In genomic region chr11:47379630-47379958, GRCm38 (mm10) we compare ENCODE assay signal across 7 mouse cellular contexts.
DNase-seq lines count a peak whose midpoint lies in the region; ATAC-seq and TF ChIP-seq lines count a peak whose summit lies in the region.

No protein-coding gene starts in this region.

- H3K27ac ChIP-seq in lung, embryonic 15.5 days: peak overlapping the region; percentile 88
- H3K27ac ChIP-seq in forebrain, embryonic 15.5 days (replicated peaks): 0 out of 2 replicates have a peak overlapping the region, but pooled peaks have one; percentile 23
- H3K27ac ChIP-seq in limb, embryonic 14.5 days (replicated peaks; ENCODE audit: low read depth, low read length): peak overlapping the region; percentile 96
- H3K27ac ChIP-seq in stomach, embryonic 16.5 days (ENCODE audit: low read length): peak overlapping the region; percentile 82

- no peaks in the 10 kb centered on the region for H3K36me3 ChIP-seq in lung, embryonic 15.5 days
- no peaks in the 10 kb centered on the region for H3K36me3 ChIP-seq in forebrain, embryonic 15.5 days
- no peaks in the 10 kb centered on the region for H3K36me3 ChIP-seq in limb, embryonic 14.5 days (ENCODE audit: control insufficient read depth, insufficient read depth, low read length)
- no peaks in the 10 kb centered on the region for H3K36me3 ChIP-seq in stomach, embryonic 16.5 days (ENCODE audit: control insufficient read depth, insufficient read depth, low read length)

- 27% methylated on average over 4 of the region's 4 CpGs for WGBS in lung, embryonic 15.5 days
- WGBS in lung, adult 2 months: 37% methylated on average over 4 of the region's 4 CpGs
- 51% methylated on average over 4 of the region's 4 CpGs for WGBS in forebrain, embryonic 15.5 days
- 15% methylated on average over 4 of the region's 4 CpGs for WGBS in limb, embryonic 14.5 days
- WGBS in stomach, embryonic 16.5 days: 30% methylated on average over 4 of the region's 4 CpGs

- DNase-seq in lung, adult 2 months: no peak
- no peak for DNase-seq in limb, embryonic 14.5 days (ENCODE audit: low spot score)
- DNase-seq in cerebellum, adult 8-10 months: no peak
- no peak for DNase-seq in adrenal gland, postnatal 25 days

- peak overlapping the region; percentile 43; the same call in 1 of the 2 replicates for H3K9ac ChIP-seq in lung, embryonic 15.5 days
- H3K9ac ChIP-seq in forebrain, embryonic 15.5 days (replicated peaks): no peak overlapping the region
- H3K9ac ChIP-seq in limb, embryonic 14.5 days (ENCODE audit: low read depth, low read length, severe bottlenecking): peak overlapping the region; percentile 73
- H3K9ac ChIP-seq in stomach, embryonic 16.5 days (ENCODE audit: low read length): peak overlapping the region; percentile 78

- no peaks in the 10 kb centered on the region for H3K9me3 ChIP-seq in lung, embryonic 15.5 days
- no peaks in the 10 kb centered on the region for H3K9me3 ChIP-seq in forebrain, embryonic 15.5 days
- H3K9me3 ChIP-seq in limb, embryonic 14.5 days (ENCODE audit: control insufficient read depth, low read length): no peaks in the 10 kb centered on the region
- H3K9me3 ChIP-seq in stomach, embryonic 16.5 days (replicated peaks; ENCODE audit: control insufficient read depth, low read length): no peaks in the 10 kb centered on the region

- peak overlapping the region; percentile 81 for H3K4me2 ChIP-seq in lung, embryonic 15.5 days
- peak overlapping the region; percentile 64 for H3K4me2 ChIP-seq in forebrain, embryonic 15.5 days (replicated peaks)
- peak overlapping the region; percentile 57 for H3K4me2 ChIP-seq in limb, embryonic 14.5 days (replicated peaks; ENCODE audit: low read depth, low read length, severe bottlenecking)
- H3K4me2 ChIP-seq in stomach, embryonic 16.5 days (ENCODE audit: low read depth, low read length): peak overlapping the region; percentile 80

- ATAC-seq in lung, embryonic 15.5 days (ENCODE audit: borderline replicate concordance, extremely low read depth, low FRiP score, low TSS enrichment): no peak
- no peak for ATAC-seq in forebrain, embryonic 15.5 days (replicated peaks)
- ATAC-seq in limb, embryonic 14.5 days (ENCODE audit: low FRiP score, low read depth): 0 out of 2 replicates have a peak, but pooled peaks have one; percentile 16
- ATAC-seq in stomach, embryonic 16.5 days (ENCODE audit: insufficient read depth, low FRiP score): peak; percentile 11; the same call in 1 of the 2 replicates

- no peak for TF ChIP-seq CTCF in lung, adult 2 months (IDR thresholded peaks at IDR 0.05; ENCODE audit: insufficient read depth, low read length)

- TF ChIP-seq POLR2A in lung, adult 2 months (IDR thresholded peaks at IDR 0.05; ENCODE audit: borderline replicate concordance, extremely low read depth, low read depth, low read length): no peak
- TF ChIP-seq POLR2A in limb, embryonic 14.5 days (IDR thresholded peaks at IDR 0.05; ENCODE audit: borderline replicate concordance, extremely low read depth, insufficient read depth, insufficient read length): no peak

- H3K27me3 ChIP-seq in lung, embryonic 15.5 days: no peaks in the 10 kb centered on the region
- H3K27me3 ChIP-seq in forebrain, embryonic 15.5 days: no peaks in the 10 kb centered on the region
- no peaks in the 10 kb centered on the region for H3K27me3 ChIP-seq in limb, embryonic 14.5 days (ENCODE audit: control insufficient read depth, insufficient read depth, low read length)
- no peaks in the 10 kb centered on the region for H3K27me3 ChIP-seq in stomach, embryonic 16.5 days (ENCODE audit: control insufficient read depth, insufficient read depth, low read length)

- H3K4me3 ChIP-seq in lung, embryonic 15.5 days: peak overlapping the region; percentile 43
- H3K4me3 ChIP-seq in lung, adult 2 months (replicated peaks; ENCODE audit: extremely low read depth, low read depth, low read length): no peak overlapping the region
- H3K4me3 ChIP-seq in forebrain, embryonic 15.5 days: no peak overlapping the region; the same call in 1 of the 2 replicates
- peak overlapping the region; percentile 40 for H3K4me3 ChIP-seq in limb, embryonic 14.5 days (replicated peaks; ENCODE audit: low read length)
- H3K4me3 ChIP-seq in stomach, embryonic 16.5 days (replicated peaks; ENCODE audit: low read length): peak overlapping the region; percentile 49

- 0 out of 2 replicates have a peak, but pooled peaks cover 11% of the 10 kb centered on the region for H3K4me1 ChIP-seq in lung, embryonic 15.5 days
- no peaks in the 10 kb centered on the region for H3K4me1 ChIP-seq in lung, adult 2 months (ENCODE audit: control insufficient read depth, insufficient read depth, low read length)
- H3K4me1 ChIP-seq in forebrain, embryonic 15.5 days: peaks cover 11% of the 10 kb centered on the region
- H3K4me1 ChIP-seq in limb, embryonic 14.5 days (ENCODE audit: control insufficient read depth, insufficient read depth, low read length): peaks cover 24% of the 10 kb centered on the region
- peaks cover 11% of the 10 kb centered on the region for H3K4me1 ChIP-seq in stomach, embryonic 16.5 days (ENCODE audit: control insufficient read depth, insufficient read depth, low read length)

Comparison
In these comparisons a context has a peak if more than half of its experiments do, and no peak if none do; other contexts are left out.
1. H3K4me3 ChIP-seq: peak in lung, embryonic 15.5 days (single experiment), limb, embryonic 14.5 days (single experiment) and stomach, embryonic 16.5 days (single experiment); none in lung, adult 2 months (single experiment) and forebrain, embryonic 15.5 days (single experiment).
2. ATAC-seq: peak in limb, embryonic 14.5 days (single experiment) and stomach, embryonic 16.5 days (single experiment); none in lung, embryonic 15.5 days (single experiment) and forebrain, embryonic 15.5 days (single experiment).
3. H3K27ac ChIP-seq: peak in every context shown above with its lines; median percentile 96 in limb, embryonic 14.5 days; 88 in lung, embryonic 15.5 days; 82 in stomach, embryonic 16.5 days; 23 in forebrain, embryonic 15.5 days.
4. Peak in every context shown above with its lines, with median percentiles within 50 percentile points of each other: H3K4me2 ChIP-seq.